Mouse (Mus musculus) heart, embryonic 16.5 days (tissue): ENCODE data around the gene Krtap13-1. TPM values are rescaled to one million over a fixed set of nuclear protein-coding genes. Genes with fewer than 3 reads are reported as not detected.
"Not testable (repeated sequence)": the region's sequence is repeated elsewhere in the genome, so short reads cannot be mapped to it uniquely, and the experiment has no call there.

Experiments used
- ATAC-seq: fragments of 200-750 bp; cut with Nextera tagmentation; replicated peaks from 2 replicates; pipeline ENCODE4 v1.8.0; 2017; ENCODE audit warnings: moderate number of reproducible peaks; ENCODE audit not compliant: insufficient read depth, low FRiP score; ENCODE audit errors: extremely low read depth
- H3K27ac ChIP-seq: fragments of 300-500 bp; sonication (generic); 2 replicates; pipeline ENCODE4 v1.5.1; 2014; ENCODE audit warnings: mild to moderate bottlenecking, low read length, control low read depth, moderate library complexity
- H3K27me3 ChIP-seq: fragments of 300-500 bp; sonication (generic); 2 replicates; pipeline ENCODE4 v1.6.1; 2014; ENCODE audit warnings: low read length, mixed read lengths; ENCODE audit not compliant: control insufficient read depth, insufficient read depth
- H3K36me3 ChIP-seq: fragments of 300-500 bp; sonication (generic); 2 replicates; pipeline ENCODE4 v1.6.1; 2014; ENCODE audit not compliant: control insufficient read depth, insufficient read depth
- H3K4me1 ChIP-seq: fragments of 300-500 bp; sonication (generic); 2 replicates; pipeline ENCODE4 v1.6.1; 2014; ENCODE audit warnings: low read length, mixed read lengths; ENCODE audit not compliant: control insufficient read depth, insufficient read depth
- H3K4me2 ChIP-seq: fragments of 300-500 bp; sonication (generic); 2 replicates; pipeline ENCODE4 v1.6.1; 2014; ENCODE audit warnings: low read depth, mild to moderate bottlenecking, control low read depth, low read length
- H3K4me3 ChIP-seq: fragments of 300-500 bp; sonication (generic); 2 replicates; pipeline ENCODE4 v1.5.1; 2014; ENCODE audit warnings: mild to moderate bottlenecking, control low read depth, low read length
- H3K9ac ChIP-seq: fragments of 300-500 bp; sonication (generic); 2 replicates; pipeline ENCODE4 v1.6.1; 2014; ENCODE audit warnings: low read length, control low read depth
- H3K9me3 ChIP-seq: fragments of 300-500 bp; sonication (generic); replicated peaks from 2 replicates; pipeline ENCODE4 v1.6.1; 2016; ENCODE audit warnings: low read length; ENCODE audit not compliant: control insufficient read depth
- WGBS: fragments of 180-500 bp; shearing (Covaris S2); extraction: QIAGEN DNeasy Blood & Tissue Kit; methylation state at CpG from one replicate; pipeline ENCODE4 v1.1.7; 2014; 5-methylcytosine and 5-hydroxymethylcytosine counted together
- polyA plus RNA-seq: library from polyadenylated mRNA; unstranded; fragments of >200 nt; fragmentation: Nextera tagmentation; extraction: Ambion mirVana; gene quantifications from 2 replicates; pipeline ENCODE4 v1.2.1, GENCODE M21; 2015

The Krtap13-1 gene
- polyA plus RNA-seq, 1 experiment from 2014 or later: not detected

- H3K36me3 ChIP-seq: no peaks in the 10 kb centered on the region
- H3K27ac ChIP-seq: no peak overlapping the region
- H3K4me3 ChIP-seq: no peak overlapping the region
- no peak overlapping the region for H3K4me2 ChIP-seq
- WGBS: 55% methylated on average over 1 of the region's 1 CpGs
- H3K4me1 ChIP-seq: no peaks in the 10 kb centered on the region
- H3K9ac ChIP-seq: no peak overlapping the region
- H3K9me3 ChIP-seq: 0 out of 2 replicates have a peak, but pooled peaks cover 3% of the 10 kb centered on the region
- no peaks in the 10 kb centered on the region for H3K27me3 ChIP-seq
- ATAC-seq: no peak
Measured at GRCm38 (mm10) chr16:88720031-88720430, 8.6 kb upstream of the Krtap13-1 start.

DNA sequence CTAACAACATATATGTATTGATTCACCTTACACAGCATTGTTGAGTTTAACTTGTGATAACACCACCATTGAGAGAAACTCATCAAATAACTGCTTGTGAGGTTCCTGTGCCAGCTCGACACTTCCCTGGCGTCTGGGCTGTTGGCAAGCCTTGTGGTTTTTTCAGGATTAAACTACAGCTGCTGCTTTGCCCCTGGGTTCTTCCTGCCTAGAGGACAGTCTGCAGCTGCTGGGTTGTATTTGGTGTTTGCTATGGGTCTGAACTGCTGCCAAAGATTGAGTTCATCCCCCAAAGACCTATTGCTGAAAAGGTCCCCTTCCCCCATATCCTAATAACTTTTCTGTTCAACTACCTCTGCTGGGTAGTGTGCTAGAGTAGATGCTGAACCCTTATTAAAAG is 6.7 kb downstream of the Krtap13-1 start:
- Histone ChIP-seq H3K9ac (no peak overlapping the region), H3K4me1 (no peaks in the 10 kb centered on the region), H3K4me2 (no peak overlapping the region), H3K4me3 (no peak overlapping the region), H3K9me3 (no peaks in the 10 kb centered on the region), H3K27me3 (no peaks in the 10 kb centered on the region), H3K27ac (no peak overlapping the region), H3K36me3 (no peaks in the 10 kb centered on the region)
- WGBS: 48% methylated on average over 2 of the region's 2 CpGs
- no peak for ATAC-seq

DNA sequence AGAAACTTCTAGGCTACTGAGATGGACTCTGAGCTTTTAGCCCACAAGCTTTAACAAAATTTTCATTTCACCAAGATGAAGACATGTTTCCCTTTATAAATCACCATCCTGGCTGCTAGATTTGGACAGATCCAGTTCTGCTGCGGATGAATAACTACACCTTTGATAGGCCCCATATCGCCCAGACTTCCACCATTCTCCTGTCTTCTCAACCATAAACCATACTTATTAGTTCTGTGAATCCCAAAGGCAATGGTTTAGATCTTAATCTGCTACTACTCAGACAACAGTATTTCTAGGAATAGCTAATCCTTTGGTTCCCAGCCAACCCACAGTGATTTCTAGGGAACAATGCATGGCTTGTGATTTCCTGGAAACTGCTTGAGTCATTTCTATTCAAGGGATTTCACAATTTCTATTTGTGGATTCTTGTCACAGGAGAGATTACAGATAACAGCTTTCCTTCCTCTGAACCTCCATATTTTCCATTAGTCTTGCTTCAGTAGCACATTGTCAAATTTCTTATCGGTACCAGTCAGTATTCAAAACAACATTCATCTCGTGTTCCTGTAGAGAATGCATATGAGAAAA is 16.2 kb downstream of the Krtap13-1 start:
- ATAC-seq: no peak
- H3K9me3 ChIP-seq: no peaks in the 10 kb centered on the region

GRCm38 (mm10) chr16:88747943-88748342 is 19.3 kb downstream of the Krtap13-1 start:
- H3K4me3 ChIP-seq: no peak overlapping the region
- no peaks in the 10 kb centered on the region for H3K36me3 ChIP-seq
- H3K4me2 ChIP-seq: no peak overlapping the region
- WGBS: 69% methylated on average over 4 of the region's 4 CpGs
- H3K9ac ChIP-seq: no peak overlapping the region
- ATAC-seq: no peak
- H3K27ac ChIP-seq: no peak overlapping the region
- H3K27me3 ChIP-seq: no peaks in the 10 kb centered on the region
- H3K4me1 ChIP-seq: no peaks in the 10 kb centered on the region
- H3K9me3 ChIP-seq: no peaks in the 10 kb centered on the region

More for the DNA sequence above, 16.2 kb downstream of the Krtap13-1 start:
- Histone ChIP-seq H3K27ac (no peak overlapping the region), H3K4me2 (no peak overlapping the region), H3K4me3 (no peak overlapping the region), H3K9ac (no peak overlapping the region), H3K4me1 (no peaks in the 10 kb centered on the region), H3K27me3 (no peaks in the 10 kb centered on the region), H3K36me3 (no peaks in the 10 kb centered on the region)
- 64% methylated on average over 4 of the region's 4 CpGs for WGBS

- H3K9ac ChIP-seq, ATAC-seq, H3K4me3 ChIP-seq, H3K9me3 ChIP-seq, H3K27me3 ChIP-seq, H3K4me2 ChIP-seq, H3K36me3 ChIP-seq, H3K4me1 ChIP-seq, H3K27ac ChIP-seq: not testable (repeated sequence)
- WGBS: 71% methylated on average over 3 of the region's 3 CpGs
Measured at GRCm38 (mm10) chr16:88751535-88751934, 22.9 kb downstream of the Krtap13-1 start, which contains the start of gene Krtap13. Krtap13 (minus strand) TSS chr16:88751635.

DNA sequence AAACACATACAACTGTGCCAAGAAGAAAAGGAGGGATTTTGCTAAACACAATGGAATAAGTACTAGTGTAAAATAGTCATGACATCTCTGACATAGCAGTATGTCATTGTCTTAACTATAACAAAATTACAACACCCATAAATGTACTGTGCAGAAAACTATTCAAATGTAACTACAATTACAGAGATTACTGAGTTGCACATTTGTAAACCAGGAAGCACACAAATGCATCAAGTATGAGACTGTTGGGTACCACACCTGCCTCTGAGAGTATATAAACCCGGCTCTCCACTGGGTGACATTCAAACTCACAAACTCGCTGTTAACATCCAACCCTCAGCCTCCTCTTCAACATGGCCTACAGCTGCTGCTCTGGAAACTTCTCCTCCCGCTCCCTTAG is 29.9 kb downstream of the Krtap13-1 start, which contains the start of gene 2310034C09Rik:
Gene 2310034C09Rik, plus strand, starts transcription at position 301 of the 400 bp plus-strand sequence.
- ATAC-seq, H3K9ac ChIP-seq, H3K27ac ChIP-seq, H3K4me1 ChIP-seq, H3K27me3 ChIP-seq, H3K9me3 ChIP-seq, H3K36me3 ChIP-seq, H3K4me2 ChIP-seq, H3K4me3 ChIP-seq: not testable (repeated sequence)
- WGBS: 79% methylated on average over 3 of the region's 3 CpGs

GRCm38 (mm10) chr16:88774106-88774505 is 45.4 kb downstream of the Krtap13-1 start, which contains the start of gene 2310057N15Rik:
2310057N15Rik (minus strand) TSS chr16:88774206.
- Histone ChIP-seq H3K9me3 (no peaks in the 10 kb centered on the region), H3K4me3 (no peak within 1 kb of the TSS), H3K27ac (no peak within 1 kb of the TSS), H3K27me3 (no peaks in the 10 kb centered on the region), H3K9ac (no peak within 1 kb of the TSS), H3K4me1 (no peaks in the 10 kb centered on the region), H3K4me2 (no peak within 1 kb of the TSS), H3K36me3 (no peaks in the 10 kb centered on the region)
- 75% methylated on average over 2 of the region's 2 CpGs for WGBS
- no peak for ATAC-seq

GRCm38 (mm10) chr16:88777596-88777995 is 48.9 kb downstream of the Krtap13-1 start, which contains the start of gene Gm5965:
Gm5965 (plus strand) TSS chr16:88777896.
- H3K27ac ChIP-seq: no peak within 1 kb of the TSS
- H3K9me3 ChIP-seq: no peaks in the 10 kb centered on the region
- no peak within 1 kb of the TSS for H3K4me3 ChIP-seq
- ATAC-seq: no peak
- no peaks in the 10 kb centered on the region for H3K4me1 ChIP-seq
- H3K36me3 ChIP-seq: no peaks in the 10 kb centered on the region
- WGBS: 78% methylated on average over 5 of the region's 6 CpGs
- no peak within 1 kb of the TSS for H3K9ac ChIP-seq
- no peak within 1 kb of the TSS for H3K4me2 ChIP-seq
- no peaks in the 10 kb centered on the region for H3K27me3 ChIP-seq
